25 mouse cellular contexts compared by ENCODE assay signal in genomic region chr19:44410269-44410992, GRCm38 (mm10). TPM values are rescaled to one million over a fixed set of nuclear protein-coding genes. Genes with fewer than 3 reads are reported as not detected.
DNase-seq lines count a peak whose midpoint lies in the region; ATAC-seq and TF ChIP-seq lines count a peak whose summit lies in the region.
"Had no signal": no experiment of that assay in that cellular context is flagged by ENCODE, and none has a peak within 500 bp of the region (broad histone marks: within the 10 kb centered on the region; RNA-seq: fewer than 3 reads in every experiment).

No protein-coding gene starts in this region.

- no peaks in the 10 kb centered on the region for H3K4me1 ChIP-seq in lung, embryonic 14.5 days (ENCODE audit: insufficient read depth)

- H3K4me2 ChIP-seq in lung, embryonic 14.5 days = no peak overlapping the region
- H3K4me2 ChIP-seq: forebrain, embryonic 13.5 days; heart, embryonic 12.5 days; heart, embryonic 15.5 days; hindbrain, embryonic 14.5 days had no signal

- H3K27ac ChIP-seq in lung, embryonic 14.5 days (ENCODE audit: low read depth) = no peak overlapping the region
- H3K27ac ChIP-seq: forebrain, embryonic 10.5 days; forebrain, embryonic 13.5 days; heart, embryonic 15.5 days; hindbrain, embryonic 14.5 days; hindbrain, postnatal 0 days had no signal

- H3K36me3 ChIP-seq in lung, embryonic 14.5 days (ENCODE audit: insufficient read depth) = no peaks in the 10 kb centered on the region
- H3K36me3 ChIP-seq: G1E; heart, embryonic 12.5 days; heart, embryonic 15.5 days had no signal

- TF ChIP-seq CTCF in lung, embryonic 14.5 days (IDR thresholded peaks at IDR 0.05; ENCODE audit: low read depth) = no peak

- no peaks in the 10 kb centered on the region for H3K9me3 ChIP-seq in lung, embryonic 14.5 days (ENCODE audit: low read depth, low read length)
- H3K9me3 ChIP-seq: forebrain, embryonic 10.5 days; forebrain, embryonic 13.5 days; G1E; heart, embryonic 12.5 days; heart, embryonic 15.5 days had no signal

- peak; percentile 31 for DNase-seq in cerebellum, adult 9-10 months
- DNase-seq in cerebellum, postnatal 10 days = no peak
- DNase-seq in lung, embryonic 14.5 days = peak; percentile 11
- no peak for DNase-seq in lung, postnatal 10 days
- DNase-seq in lung, postnatal 25 days (ENCODE audit: low spot score) = peak; percentile 34
- DNase-seq in layer of hippocampus, adult 9-11 months = no peak
- no peak for DNase-seq in adipocyte (ENCODE audit: low spot score)
- DNase-seq: adrenal gland, adult 2 months; adrenal gland, postnatal 14 days; cerebellum, adult 11 months; cerebellum, adult 2 months; cerebellum, postnatal 14 days; gastrocnemius, postnatal 14 days; heart, adult 18-20 months; heart, postnatal 10 days; heart, postnatal 4 days had no signal

- WGBS in lung, embryonic 14.5 days = 76% methylated on average over 20 of the region's 20 CpGs

- H3K9ac ChIP-seq in lung, embryonic 14.5 days = no peak overlapping the region
- H3K9ac ChIP-seq: forebrain, embryonic 13.5 days; heart, embryonic 12.5 days; heart, embryonic 15.5 days; hindbrain, embryonic 14.5 days had no signal

- no peak overlapping the region for H3K4me3 ChIP-seq in lung, embryonic 14.5 days (ENCODE audit: low read depth, low read length)
- H3K4me3 ChIP-seq: forebrain, embryonic 10.5 days; forebrain, embryonic 13.5 days; heart, embryonic 12.5 days; heart, embryonic 15.5 days had no signal

- H3K27me3 ChIP-seq in lung, embryonic 14.5 days (ENCODE audit: insufficient read depth, low read length) = no peaks in the 10 kb centered on the region; the same call in 1 of the 2 replicates
- H3K27me3 ChIP-seq: forebrain, embryonic 13.5 days had no signal

- ATAC-seq in lung, embryonic 14.5 days (ENCODE audit: insufficient read depth) = no peak
- ATAC-seq: forebrain, embryonic 13.5 days; forebrain, embryonic 16.5 days; hindbrain, postnatal 0 days; Patski had no signal

RNA-seq across cellular contexts. Expression of gene Scd1, which starts 2.8 kb away (rescaled TPM):
- polyA plus RNA-seq in lung, embryonic 14.5 days (2014; fragmentation: Nextera tagmentation; extraction: Ambion mirVana) = 2.7 and 3.1 TPM in 2 replicates

Comparison
In these comparisons a context has a peak if more than half of its experiments do, and no peak if none do; other contexts are left out.
1. DNase-seq: peak in cerebellum, adult 9-10 months (single experiment), lung, embryonic 14.5 days (single experiment) and lung, postnatal 25 days (single experiment); none in cerebellum, postnatal 10 days (0 of 2), lung, postnatal 10 days (single experiment), layer of hippocampus, adult 9-11 months (single experiment) and adipocyte (single experiment).